Mouse (Mus musculus) MN1 (cell line): ENCODE measurements around the gene Slc39a10.
"Not testable (repeated sequence)": the region's sequence is repeated elsewhere in the genome, so short reads cannot be mapped to it uniquely, and the experiment has no call there.

Experiments used
- DNase-seq: peaks from one replicate; pipeline ENCODE4 v3.0.0-alpha.2; 2016; ENCODE audit warnings: low spot score

Slc39a10 gene

GRCm38 (mm10) chr1:46864175-46864885 is 28.3 kb downstream of the Slc39a10 start:
- no peak for DNase-seq

GRCm38 (mm10) chr1:46863434-46863833 is 29.2 kb downstream of the Slc39a10 start:
- no peak for DNase-seq

- no peak for DNase-seq
Measured at GRCm38 (mm10) chr1:46860082-46860481, 32.6 kb downstream of the Slc39a10 start.

GRCm38 (mm10) chr1:46858579-46858978 is 34.1 kb downstream of the Slc39a10 start:
- no peak for DNase-seq

- no peak for DNase-seq
Measured at GRCm38 (mm10) chr1:46856498-46856897, 36.2 kb downstream of the Slc39a10 start.

- DNase-seq = peak; percentile 50
Measured at GRCm38 (mm10) chr1:46854036-46854900, 38.4 kb downstream of the Slc39a10 start.

- peak; percentile 99 for DNase-seq
Measured at GRCm38 (mm10) chr1:46853317-46854035, 39.2 kb downstream of the Slc39a10 start.

- DNase-seq = peak; percentile 94
Measured at GRCm38 (mm10) chr1:46852600-46853272, 39.9 kb downstream of the Slc39a10 start.

- no peak for DNase-seq
Measured at GRCm38 (mm10) chr1:46852216-46852599, 40.4 kb downstream of the Slc39a10 start.

- DNase-seq = no peak
Measured at GRCm38 (mm10) chr1:46851586-46851985, 41.1 kb downstream of the Slc39a10 start.

- DNase-seq = peak; percentile 88
Measured at GRCm38 (mm10) chr1:46849758-46850157, 42.9 kb downstream of the Slc39a10 start.

GRCm38 (mm10) chr1:46845221-46845620 is 47.4 kb downstream of the Slc39a10 start:
- DNase-seq = no peak

GRCm38 (mm10) chr1:46844281-46844680 is 48.4 kb downstream of the Slc39a10 start:
- no peak for DNase-seq

GRCm38 (mm10) chr1:46843406-46843805 is 49.2 kb downstream of the Slc39a10 start:
- no peak for DNase-seq

GRCm38 (mm10) chr1:46831927-46832326 is 60.7 kb downstream of the Slc39a10 start:
- DNase-seq = no peak

GRCm38 (mm10) chr1:46830066-46830843 is 62.4 kb downstream of the Slc39a10 start:
- no peak for DNase-seq

GRCm38 (mm10) chr1:46822256-46822972 is 70.2 kb downstream of the Slc39a10 start:
- DNase-seq = no peak

GRCm38 (mm10) chr1:46817934-46818333 is 74.7 kb downstream of the Slc39a10 start:
- no peak for DNase-seq

GRCm38 (mm10) chr1:46808630-46809029 is 84.0 kb downstream of the Slc39a10 start:
- DNase-seq = not testable (repeated sequence)

GRCm38 (mm10) chr1:46805074-46805473 is 87.6 kb downstream of the Slc39a10 start:
- DNase-seq = no peak
